Mouse (Mus musculus) testis, adult 2 months (tissue): ENCODE data around the gene Nfkb1.

Experiments
- CTCF ChIP-seq: fragments of 200-500 bp; IDR thresholded peaks from 2 replicates; pipeline ENCODE4 v1.5.1; 2012; ENCODE audit warnings: low read depth, mild to moderate bottlenecking, inconsistent platforms, low read length, moderate library complexity; ENCODE audit not compliant: control insufficient read depth, insufficient read depth, insufficient replicate concordance
- POLR2A ChIP-seq: fragments of 200-500 bp; IDR thresholded peaks from 2 replicates; pipeline ENCODE4 v1.6.1; 2012; ENCODE audit warnings: low read depth, mild to moderate bottlenecking, inconsistent platforms, low read length, moderate library complexity; ENCODE audit not compliant: control insufficient read depth

- TF ChIP-seq CTCF (no peak), POLR2A (no peak)
Observed at GRCm38 (mm10) chr3:135711040-135711570, 19.8 kb upstream of the Nfkb1 start.
